Mouse (Mus musculus) stomach, postnatal 0 days (tissue): ENCODE results near the gene Ugt1a2.

Source experiments
- CTCF ChIP-seq: IDR thresholded peaks from 2 replicates; pipeline ENCODE4 v1.5.1; 2016; ENCODE audit warnings: antibody characterized with exemption, low read depth, mild to moderate bottlenecking, moderate library complexity
- EP300 ChIP-seq: optimal IDR thresholded peaks from 2 replicates; pipeline ENCODE3; 2016; ENCODE audit warnings: antibody characterized with exemption

DNA sequence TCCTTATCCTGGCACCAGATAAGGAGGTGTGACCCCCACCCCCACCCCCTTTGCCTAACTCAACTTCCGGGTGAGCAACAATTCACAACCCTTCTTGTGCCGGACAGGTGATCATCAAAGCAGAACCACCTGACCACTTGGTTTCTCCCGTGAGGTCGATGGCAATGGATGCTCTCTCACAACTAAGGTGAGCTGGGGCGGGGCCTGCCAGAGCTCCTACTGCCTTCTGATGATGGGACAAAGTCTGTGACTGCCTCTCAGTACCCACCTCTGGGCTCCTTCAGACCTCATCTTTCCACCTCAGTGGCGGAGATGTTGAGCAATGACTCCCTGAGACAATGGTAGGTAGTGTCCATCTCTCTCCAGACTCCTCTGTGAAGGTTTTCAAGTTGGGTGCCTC is 45.5 kb downstream of the Ugt1a2 start:
- TF ChIP-seq CTCF (no peak), EP300 (no peak)
